Mouse (Mus musculus) splenic B cell, adult 2 months (primary cell): ENCODE measurements around the gene Gm8247.
"Not testable (repeated sequence)": the region's sequence is repeated elsewhere in the genome, so short reads cannot be mapped to it uniquely, and the experiment has no call there.

Experiments
- DNase-seq: peaks from one replicate; pipeline ENCODE4 v3.0.0-alpha.2; 2011; ENCODE audit warnings: low read depth, low spot score
- H3K27me3 ChIP-seq: 2 replicates; pipeline ENCODE4 v1.6.1; 2012; ENCODE audit warnings: mild to moderate bottlenecking, low read length, moderate library complexity, mixed read lengths; ENCODE audit not compliant: control insufficient read depth, poor library complexity, insufficient read depth, severe bottlenecking
- H3K36me3 ChIP-seq: 2 replicates; pipeline ENCODE4 v1.6.1; 2012; ENCODE audit warnings: mild to moderate bottlenecking, low read length, moderate library complexity, mixed read lengths; ENCODE audit not compliant: control insufficient read depth, poor library complexity, insufficient read depth, severe bottlenecking

The Gm8247 gene

DNA sequence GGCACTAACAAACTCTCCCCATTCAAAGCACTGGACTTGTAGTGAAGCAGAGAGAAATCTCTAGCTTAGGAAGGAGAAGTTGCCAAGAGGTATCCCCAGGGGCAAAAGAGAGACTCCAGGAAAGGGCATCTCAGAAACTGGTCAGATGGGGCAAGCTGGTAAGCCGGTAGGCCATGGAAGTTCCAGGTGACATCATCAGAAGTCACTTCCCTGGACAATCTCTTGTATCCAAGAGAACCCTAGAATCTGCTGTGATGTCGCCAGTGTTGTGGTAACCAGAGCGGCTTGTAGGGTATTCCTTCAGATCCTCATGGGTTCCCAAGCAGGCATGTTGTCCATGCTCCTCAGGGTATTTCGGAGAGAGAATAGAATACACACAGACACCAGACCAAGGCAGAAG lies at the start of gene Gm8247:
Gene Gm8247, plus strand, starts transcription at position 301 of the 400 bp plus-strand sequence.
- DNase-seq, H3K36me3 ChIP-seq, H3K27me3 ChIP-seq: not testable (repeated sequence)

DNA sequence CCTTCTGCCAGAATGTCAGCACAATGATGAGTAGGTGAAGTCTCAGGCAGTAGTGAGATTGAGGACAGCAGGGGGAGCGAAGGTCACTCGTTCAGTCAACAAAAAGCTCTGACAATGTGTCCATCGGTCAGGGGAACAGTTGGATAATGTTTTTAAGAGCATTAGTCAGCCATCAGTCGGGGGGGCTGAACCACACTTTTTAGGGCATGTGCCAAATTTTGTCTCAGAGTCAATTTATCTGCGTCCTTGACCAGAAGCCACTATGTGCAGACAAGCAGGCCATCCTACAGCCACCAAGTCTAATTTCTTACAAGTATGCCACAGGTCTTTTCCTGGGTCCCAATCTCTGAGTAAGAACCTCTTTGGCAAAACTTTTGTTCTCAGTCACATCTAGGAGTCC lies 35.0 kb upstream of the Gm8247 start:
- not testable (repeated sequence) for H3K36me3 ChIP-seq, H3K27me3 ChIP-seq, DNase-seq

DNA sequence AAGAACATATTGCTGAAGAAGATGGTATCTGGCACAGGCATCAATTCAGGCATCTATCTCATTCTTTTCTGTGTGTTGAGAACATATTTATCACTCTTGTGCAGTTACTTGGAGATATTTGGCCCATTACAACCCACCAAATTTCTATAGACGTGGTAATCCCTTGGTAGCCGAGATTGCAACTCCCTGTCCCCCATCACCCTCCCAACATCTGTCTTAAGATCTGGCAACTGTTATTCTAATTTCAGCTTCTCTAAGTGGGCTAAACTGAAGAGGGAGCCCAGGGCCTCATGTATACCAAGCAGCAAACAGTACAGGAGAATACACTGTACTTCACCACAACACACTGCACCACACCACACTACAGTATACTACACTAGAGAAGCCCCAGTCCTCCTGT lies 8.8 kb downstream of the Gm8247 start:
- not testable (repeated sequence) for DNase-seq, H3K27me3 ChIP-seq, H3K36me3 ChIP-seq

DNA sequence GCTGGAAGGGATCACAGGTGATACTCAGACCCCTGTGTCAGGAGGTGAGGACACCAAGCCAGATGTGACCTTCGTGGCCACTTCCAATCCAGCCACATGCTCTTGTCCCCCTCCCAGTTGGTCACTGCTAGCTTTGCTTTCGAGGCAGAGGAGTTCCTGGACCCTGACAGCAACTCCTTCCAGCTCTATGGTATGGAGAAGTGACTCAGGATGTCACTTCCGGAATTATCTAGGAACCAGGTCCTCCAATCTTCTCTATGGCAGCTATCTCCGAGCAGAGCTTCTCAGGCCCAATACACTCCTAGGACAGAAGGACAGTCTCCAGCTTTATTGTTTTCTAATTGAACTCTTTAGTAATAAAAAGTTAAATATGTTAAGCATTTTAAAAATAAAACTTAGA lies 44.8 kb downstream of the Gm8247 start, which contains the start of gene Gm5624:
Gene Gm5624, minus strand, starts transcription at position 202 of the 400 bp plus-strand sequence.
- not testable (repeated sequence) for DNase-seq, H3K27me3 ChIP-seq, H3K36me3 ChIP-seq
